Mouse (Mus musculus) retina, postnatal 1 day (tissue): ENCODE results near the gene Mrvi1.

Source experiments
- DNase-seq: peaks from one replicate; pipeline ENCODE4 v3.0.0-alpha.2; 2012

The Mrvi1 gene

DNA sequence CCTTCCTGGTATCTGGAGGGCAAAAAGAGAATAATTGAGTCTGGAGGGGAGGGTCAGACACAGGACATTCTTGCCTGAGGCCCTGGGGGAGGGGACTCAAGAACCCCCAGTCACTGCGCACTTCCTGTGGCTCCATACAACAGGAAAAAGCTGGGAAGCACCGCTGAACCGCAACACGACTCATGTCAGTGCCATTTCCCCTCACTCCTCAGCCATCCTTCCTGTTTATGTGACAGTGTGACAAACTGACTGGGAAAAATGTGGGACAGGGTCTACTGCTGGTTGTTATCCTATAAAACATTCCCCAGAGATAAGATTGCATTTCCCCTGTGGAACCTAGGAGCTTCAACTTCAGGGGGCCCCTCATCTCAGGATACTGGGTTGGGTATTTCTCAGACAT is 105.3 kb downstream of the Mrvi1 start:
- DNase-seq: no peak

DNA sequence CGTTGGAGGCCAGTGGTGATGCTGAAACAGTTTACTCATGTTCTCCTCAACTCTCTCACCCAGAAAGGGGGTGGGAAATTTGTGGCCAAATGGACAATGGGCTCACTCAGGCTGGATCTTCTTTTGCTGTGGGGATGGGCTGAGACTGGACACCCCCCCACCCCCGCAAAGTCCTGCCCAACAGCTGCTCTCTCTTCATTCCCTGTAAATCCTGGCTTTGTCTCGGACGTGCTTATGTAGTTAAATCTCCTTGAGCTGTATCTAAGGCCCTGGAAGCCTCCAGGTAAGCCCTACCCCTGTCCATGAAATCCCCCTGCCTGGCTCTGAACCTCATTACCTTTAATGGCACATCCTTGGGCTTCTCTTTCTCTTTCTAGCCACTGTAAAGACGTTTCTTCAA is 113.5 kb downstream of the Mrvi1 start:
- peak; percentile 68 for DNase-seq

DNA sequence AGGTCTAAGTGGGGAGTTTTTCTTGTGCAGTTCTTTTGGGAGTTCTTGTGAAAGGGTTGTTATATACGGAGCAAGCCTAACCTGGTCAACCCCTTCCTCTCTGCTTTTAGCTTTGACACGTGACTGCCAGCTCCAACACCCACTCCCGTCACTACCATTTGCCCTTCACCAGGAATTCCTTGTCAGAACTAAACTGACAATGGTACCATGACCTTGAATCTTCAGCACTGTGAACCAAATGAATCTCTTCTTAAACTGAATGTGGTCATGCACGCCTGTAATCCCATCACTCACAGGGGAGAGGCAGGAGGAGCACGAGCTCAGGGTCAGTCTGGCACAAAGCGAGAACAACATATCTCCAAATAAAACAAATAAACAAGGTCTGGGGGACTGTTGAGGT is 115.1 kb downstream of the Mrvi1 start:
- DNase-seq: no peak

DNA sequence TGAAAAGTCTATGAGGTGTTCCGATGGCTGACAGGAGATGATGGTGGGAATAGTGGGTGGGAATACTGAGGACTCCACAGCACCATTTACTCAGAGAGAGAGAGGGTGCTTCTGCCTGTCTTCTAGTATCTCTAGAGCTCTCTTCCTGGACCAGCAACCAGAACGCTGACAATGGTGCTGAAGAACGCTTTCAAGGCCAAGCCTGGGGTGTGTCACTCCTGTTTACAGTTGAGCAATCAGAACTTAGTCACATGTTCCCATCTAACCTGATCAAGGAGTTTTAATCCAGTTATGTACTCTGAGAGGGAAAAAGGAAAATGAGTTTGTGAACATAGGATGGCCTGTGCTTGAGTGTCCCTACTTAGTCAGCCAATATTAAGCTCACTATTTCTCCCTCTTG is 116.2 kb downstream of the Mrvi1 start:
- DNase-seq: no peak

DNA sequence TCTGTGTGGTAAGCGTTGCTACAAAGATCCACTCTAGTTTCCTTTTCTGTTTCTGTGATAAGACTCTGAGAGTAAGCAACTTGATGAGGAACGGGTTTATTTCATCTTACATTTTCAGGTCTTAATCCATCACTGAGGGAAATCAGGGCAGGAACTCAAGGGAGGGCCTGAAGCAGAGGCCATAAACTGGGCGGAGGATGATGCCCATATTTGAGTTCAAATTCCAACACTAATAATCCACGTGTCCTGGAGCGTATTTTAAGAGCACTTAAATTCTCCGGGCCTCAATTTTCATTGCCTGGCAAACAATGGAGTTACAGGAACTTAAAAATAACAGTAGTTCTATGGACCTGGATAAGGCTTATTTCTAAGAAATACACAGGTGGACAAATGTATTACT is 116.7 kb downstream of the Mrvi1 start:
- no peak for DNase-seq

DNA sequence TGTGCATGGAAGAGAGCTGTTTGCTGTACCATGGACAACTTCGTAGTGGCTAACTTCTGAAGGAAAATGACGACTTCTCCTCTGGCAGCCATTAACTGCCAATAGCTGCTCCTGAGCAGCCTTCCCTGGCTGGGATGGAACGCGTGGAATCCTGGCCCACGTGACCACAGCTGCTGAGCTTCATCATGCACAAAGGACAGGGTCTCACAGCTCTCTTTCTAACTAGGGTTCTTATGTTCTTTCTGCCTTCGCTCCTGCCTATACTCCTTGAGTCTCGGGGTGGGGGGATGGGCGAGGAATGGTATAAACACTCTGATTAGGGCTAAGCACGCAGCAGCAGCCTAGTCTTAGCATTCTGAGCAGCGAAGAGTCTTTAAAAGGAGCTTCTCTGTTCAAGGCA is 117.2 kb downstream of the Mrvi1 start:
- DNase-seq: peak; percentile 59

DNA sequence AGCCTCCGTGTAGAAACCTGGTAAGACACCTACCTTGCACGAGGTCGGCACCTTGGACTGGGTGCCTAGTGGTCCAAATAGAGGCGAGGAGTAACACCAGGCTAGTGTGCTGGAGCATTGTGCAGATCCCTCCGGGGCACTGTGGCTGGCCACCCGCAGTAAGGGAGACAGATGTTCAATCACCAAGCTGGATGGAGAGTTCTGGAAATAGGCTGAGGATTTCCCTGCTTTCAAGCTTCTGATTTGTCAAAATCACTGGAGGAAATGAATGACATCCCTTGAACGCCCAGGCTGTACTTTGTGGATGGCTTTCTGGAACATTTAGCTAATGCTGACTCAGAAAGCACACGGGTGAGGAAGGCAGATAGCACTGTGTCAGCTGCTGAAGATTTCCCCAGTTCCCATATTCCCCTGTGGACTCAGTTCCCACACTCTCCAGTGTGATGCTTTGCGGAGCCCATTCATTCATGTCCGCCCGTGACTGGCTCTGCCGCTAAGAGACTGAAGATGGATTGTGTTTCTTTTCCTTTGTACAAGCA is 119.4 kb downstream of the Mrvi1 start, which contains the start of gene Lyve1:
TSS of gene Lyve1 (minus strand) at position 489 of the 539 bp plus-strand sequence.
- DNase-seq: peak; percentile 24

DNA sequence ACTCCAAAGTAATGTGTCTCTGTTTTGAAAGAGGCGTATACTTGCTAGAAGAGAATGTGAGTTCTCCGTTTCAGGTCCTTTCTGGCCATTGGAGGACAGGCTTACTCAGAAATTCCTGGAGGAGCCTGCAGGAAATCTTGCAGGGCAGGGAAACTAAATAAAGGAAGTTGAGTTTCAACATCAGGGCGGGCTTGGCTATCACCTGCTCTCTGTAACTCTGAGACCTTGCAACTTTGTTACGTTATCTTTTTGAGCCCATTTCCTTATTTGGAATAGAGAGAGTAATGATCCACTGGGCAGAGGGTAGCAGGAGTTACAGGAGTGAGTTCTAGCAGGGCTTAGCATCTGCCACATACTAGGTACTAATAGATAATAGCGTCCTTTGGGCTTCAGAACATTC is 122.1 kb downstream of the Mrvi1 start:
- DNase-seq: no peak

DNA sequence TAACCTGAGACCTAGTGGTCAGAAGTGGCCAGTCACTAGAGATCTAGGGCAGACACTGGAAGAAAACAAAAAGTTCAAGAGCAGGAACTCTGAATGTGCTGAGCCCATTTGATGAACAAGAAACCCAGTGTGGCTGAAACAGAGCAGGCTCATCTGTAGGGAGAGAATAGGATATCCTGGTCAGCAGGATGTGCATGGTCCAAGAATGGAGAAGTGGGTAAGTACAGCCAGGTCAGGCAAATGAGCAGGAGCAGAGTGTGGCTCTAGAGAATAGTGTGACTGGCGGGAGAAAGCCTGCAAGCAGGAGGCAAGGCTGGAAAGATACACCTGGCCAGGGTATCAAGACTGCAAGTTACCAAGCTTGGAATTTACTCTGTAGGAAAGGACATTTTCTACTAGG is 126.7 kb downstream of the Mrvi1 start:
- DNase-seq: no peak

DNA sequence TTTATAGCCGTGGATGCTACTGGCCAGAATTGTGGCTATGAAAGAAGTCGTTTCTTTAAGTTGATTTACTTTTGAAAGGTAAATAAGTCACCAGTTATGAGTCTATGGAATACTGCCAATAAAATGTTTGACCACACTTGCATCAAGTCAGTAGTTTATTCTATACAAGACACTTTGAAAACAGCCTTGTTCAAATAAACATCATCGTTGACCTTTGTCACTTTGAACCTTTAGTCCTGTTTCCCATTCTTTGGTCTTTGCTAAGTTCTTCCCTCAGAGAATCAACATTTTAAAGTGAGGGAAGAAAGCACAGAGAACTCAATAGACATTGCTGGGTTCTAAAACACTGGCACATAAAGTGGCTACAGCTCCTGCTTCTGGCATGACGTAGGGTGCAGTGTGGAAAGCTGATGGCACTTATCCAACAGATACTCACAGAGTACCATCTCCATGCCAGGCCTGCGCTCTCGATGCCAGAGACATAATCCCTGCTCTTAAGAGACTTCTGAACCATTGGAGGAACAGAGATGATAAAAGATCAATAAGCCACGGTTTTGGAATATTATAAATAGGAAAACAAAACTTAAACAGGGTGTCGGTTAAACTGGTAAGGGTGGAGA is 127.2 kb downstream of the Mrvi1 start:
- DNase-seq: no peak

DNA sequence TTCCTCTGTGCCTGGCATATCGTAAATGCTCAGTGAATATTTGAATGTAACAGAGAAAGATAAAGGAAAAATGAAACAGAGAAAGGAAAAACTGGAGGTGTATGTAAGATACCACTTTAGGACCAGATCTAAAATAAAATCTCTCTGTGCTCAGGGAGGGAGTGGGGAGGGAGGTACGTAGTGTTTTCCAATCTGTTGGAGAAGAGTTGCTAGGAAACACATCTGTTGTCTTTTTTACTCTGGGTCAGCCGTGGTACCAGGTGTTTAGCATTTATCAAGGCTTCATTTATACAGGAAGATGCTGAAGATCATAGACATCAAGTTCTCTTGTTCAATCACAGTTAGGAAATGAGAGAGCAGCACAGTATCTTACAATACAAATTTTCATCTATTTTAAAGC is 127.7 kb downstream of the Mrvi1 start:
- DNase-seq: no peak

DNA sequence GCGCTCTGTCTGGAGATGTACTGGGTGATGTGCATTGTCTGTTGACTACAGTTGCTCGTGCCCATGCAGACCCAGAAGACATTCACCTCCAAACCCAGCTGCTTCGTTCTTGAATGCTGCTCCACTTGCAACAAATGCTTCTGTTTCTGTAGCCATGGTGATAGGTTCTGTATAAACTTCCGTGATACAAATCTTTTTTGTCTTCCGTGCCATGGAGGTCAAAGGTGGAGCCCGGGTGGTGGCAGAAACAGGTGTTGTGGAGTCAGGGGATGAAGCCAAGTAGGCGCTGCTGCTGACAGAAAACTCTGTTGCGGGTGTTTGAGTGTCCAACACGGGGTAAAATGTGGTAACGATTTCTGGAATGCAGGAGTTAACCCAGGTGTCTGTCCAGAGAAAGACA is 128.7 kb downstream of the Mrvi1 start:
- DNase-seq: no peak

DNA sequence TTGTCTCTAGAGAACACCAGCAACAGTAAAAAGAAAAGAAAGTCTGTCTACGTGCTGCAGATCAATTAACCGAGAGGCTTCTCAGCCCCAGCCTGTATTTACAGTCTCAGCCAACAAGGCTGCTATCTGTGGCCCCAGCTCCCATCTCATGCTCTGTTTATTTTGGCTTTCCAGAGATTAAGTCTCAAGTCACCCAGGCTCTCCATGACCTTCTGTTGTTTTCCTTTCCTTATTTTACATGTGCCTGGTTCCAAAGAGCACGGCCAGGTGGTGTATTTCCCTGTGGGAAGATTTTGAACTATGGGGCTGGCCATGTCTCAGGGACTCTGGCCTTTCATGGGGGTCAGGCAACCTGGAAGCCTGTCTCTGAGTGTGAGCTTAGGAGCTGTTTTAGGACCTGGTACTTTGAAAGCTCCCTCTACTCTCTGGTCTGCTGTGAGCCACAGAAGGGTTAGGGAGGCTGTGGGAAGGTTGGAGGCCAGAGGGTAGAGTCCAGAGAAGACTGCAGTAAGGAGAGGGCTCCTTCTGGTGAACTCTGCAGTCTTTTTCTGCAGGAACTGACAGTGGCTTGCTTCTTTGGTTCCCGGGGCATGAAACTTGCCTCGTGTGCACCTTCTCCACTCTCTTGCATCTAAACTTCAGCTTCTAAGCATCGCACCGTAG is 130.6 kb downstream of the Mrvi1 start:
- DNase-seq: no peak

DNA sequence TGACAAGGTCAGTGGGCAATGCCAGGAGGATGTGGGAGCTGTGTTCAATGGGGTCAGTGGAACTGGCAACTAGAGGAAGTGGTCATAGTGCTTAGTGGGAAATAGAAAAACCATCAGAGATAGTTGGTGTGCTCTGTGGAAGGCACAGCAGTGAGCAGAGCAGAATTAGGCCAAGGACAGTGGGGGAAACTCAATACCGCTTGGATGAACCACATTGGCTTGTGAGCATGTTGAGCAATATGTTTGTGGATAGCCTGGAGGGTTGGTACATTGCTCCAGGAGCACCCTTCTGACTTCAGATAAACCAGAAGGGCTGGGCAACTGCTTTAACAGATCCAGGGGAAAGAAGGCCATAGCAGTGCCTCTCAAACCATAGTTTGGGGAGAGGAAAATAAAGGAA is 133.9 kb downstream of the Mrvi1 start:
- no peak for DNase-seq

DNA sequence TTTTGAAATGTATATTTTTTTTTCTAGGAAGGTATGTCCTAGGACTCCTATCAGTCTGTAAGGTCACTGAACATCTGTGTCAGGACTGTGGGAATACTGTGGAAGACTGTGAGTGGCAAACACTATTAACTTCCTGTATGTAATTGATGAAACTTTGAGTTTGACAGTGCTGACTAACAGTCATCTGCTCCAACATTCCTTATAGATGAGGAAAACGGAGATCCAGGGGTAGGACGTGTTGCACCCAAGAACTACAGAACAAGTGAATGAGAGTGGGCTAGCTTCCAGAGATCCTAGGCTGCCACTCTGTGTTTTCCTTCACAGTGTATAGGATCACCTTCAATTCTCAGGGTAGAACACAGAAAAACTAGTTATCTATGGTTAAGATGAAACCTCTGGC is 134.9 kb downstream of the Mrvi1 start:
- DNase-seq: no peak

DNA sequence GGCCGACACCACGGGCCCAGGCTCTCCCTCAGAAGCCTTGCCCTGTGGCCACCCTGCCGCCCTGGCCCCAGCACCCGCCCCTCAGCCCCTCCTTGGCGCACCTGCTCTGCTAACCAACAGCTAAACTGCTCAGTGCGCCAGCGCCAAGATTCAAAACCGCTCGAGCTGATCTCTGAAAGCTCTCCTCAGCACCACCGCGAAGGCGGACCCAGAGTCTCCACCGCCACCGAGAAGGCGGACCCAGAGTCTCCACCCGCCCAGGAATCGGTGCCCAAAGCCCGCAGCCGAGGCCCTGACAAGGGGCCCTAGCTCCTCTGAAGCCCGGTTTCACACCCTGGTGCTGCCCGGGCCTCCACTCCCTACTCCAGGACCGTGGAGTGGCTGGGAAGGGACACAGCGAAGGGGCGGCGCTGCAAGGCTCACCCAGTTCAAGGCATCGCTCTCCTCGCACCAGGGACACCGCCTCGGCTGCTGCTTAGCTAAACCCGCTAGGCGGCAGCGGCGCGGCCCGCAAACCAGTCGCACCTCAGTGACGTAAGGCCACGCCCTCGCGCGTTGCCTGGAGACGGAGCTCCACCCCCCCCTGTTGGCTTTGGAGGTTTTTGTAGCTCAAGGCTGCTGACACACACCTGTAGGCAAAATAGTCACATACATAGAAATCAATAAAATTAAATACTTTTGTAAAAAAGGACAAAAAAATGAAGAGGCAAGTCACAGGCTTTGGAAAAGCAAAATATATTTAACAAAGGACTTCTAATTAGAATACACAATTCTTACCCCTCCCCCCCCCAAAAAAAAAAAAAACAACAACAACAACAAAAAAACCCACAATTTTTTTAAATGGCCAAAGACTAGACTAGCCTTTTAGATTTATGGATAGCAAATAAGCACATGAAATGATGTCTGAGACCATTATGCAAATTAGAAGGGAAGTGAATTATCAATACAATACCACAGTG is 138.1 kb downstream of the Mrvi1 start, which contains the start of gene Rnf141:
TSS of gene Rnf141 (minus strand) at position 542 of the 959 bp plus-strand sequence.
- DNase-seq: peak; percentile 93

DNA sequence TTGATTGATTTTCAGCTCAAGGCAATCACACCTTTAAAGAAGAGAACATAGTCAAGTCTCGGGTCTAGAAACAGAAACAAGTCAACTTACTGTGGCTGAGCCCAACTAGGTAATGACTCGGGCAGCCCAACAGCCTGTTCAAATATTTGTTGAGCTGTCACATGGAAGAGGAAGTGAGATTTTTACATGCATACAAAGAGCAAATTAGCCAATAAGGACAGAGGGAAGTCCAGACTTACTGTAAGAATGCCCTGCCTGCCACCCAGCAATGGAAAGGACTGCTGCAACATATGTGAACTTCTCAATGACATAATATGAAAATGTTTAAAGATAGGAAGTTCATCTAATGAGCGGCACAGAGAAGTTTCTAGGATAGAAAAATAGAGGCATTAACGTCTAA is 141.9 kb downstream of the Mrvi1 start:
- no peak for DNase-seq

DNA sequence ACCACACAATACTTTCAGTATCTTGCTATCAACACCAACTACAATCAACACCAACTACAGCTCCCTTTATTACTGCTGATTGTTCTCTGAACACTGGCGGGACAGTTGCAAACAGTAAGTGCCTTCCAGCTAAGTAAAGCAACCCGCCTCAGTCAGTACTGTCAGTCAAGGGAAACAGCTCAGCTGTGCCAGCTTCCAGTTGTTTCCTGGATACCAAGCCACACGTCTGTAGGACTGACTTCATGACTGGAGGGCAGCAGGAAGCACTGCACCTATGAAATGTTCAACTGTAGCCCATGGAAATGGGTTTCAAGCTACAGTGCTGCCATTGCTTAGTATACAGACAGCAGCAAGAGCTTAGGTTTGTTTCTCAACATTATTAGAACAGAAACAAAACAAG is 147.7 kb downstream of the Mrvi1 start:
- no peak for DNase-seq

DNA sequence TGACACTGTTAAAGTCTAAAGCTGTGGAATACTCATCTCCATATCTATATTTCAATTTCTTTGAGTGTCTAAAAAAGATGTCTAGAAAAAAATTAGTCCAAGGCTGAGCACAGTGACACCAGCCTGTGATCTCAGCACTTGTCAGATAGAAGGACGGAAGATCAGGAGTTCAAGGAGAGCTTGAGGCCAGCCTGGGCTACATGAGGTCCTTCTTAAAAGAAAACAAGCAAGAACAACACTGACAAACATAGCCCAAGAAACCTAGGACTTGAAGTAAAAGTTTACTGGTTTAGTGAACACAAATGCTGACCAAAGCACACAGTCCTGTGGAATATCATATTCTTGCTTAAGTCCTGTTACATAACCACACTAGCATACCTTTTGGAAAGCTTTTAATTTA is 148.2 kb downstream of the Mrvi1 start:
- no peak for DNase-seq

DNA sequence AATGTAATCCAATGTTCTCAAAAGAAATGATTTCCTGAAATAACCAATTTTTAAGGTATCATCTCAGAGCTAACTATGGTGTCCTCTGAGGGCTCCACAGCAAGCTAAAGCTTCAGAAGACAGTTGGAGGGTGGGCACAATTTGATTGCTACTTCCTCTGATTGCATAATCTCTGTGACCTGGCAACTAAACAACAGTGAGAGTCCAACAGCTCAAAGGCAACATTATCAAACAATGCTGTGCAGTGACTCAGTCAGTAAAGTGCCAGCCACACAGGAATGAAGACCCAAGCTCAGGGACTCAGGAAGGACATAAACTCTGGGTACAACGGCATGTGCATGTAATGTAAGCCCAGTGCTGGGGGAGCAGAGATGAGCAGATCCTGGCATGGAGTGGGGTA is 149.2 kb downstream of the Mrvi1 start:
- DNase-seq: no peak

DNA sequence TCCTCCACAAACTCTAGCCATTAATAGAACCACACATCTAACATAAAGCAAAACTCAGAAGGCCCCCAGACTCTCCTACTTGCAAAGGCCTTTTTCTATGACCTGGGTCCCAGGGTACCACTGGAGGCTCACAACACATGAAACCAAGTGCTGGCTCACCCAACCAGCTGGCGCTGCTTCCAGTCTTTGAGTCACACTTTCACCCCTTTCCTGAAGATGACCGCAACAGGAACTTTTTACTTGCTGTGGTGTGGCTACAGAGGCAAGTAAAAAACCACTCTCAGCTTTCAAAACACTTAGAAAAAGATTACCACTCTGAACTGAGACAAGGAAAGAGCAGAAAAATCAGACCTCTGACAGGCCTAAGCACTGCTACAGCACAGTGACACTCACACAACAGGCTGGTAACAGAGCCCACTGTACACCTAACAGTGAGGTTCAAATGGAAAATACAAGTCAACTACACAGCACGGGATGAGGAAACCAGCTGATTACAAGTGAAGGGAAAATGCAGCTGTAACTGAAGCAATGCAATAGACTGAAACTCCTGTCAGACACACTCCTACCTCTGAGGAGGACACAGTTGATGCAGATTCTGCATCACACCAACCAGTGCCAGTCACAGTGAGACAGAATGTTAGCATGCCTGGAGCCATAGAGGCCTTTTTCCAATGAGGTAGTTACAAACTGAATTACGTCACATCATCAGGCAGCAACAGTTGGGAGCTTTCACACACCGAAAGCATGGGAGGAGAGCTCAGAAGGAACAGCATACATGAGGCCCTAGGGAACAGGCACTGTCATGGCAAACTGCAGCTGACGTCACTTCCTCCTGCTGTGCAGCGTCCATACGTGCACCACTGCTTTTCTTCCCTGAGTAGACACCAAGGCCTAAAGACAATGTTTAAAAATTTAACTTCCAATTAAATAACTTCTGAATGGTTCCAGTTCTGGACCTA is 158.0 kb downstream of the Mrvi1 start:
- DNase-seq: no peak

DNA sequence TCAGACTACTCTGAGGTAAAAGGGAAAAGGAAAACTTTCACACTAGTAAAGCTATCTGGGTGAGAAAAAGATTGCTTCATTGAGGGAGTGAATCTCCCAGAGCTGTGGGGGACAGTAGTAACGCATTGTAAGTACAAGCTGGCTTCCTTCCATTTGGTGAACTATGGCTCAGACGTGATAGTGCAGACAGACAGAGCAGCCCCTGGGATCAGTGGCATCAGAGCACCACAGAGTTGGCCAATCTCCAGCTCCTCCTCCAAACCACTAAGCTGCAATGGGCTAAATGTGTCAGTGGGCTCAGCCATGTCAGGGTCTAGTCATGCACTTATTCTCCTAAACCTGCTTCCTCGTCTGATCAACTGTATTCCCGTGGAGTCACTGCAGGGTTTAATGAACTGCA is 158.7 kb downstream of the Mrvi1 start:
- DNase-seq: no peak
